Mouse (Mus musculus) layer of hippocampus, adult 6 months (tissue): Measurements from ENCODE around the gene Vipas39. TPM values are rescaled to one million over a fixed set of nuclear protein-coding genes. Genes with fewer than 3 reads are reported as not detected.

ENCODE experiments used
- long read RNA-seq, 2 experiments: library from polyadenylated mRNA; unstranded; transcript quantifications; one replicate each; pipeline ENCODE4 v2.0.0; 2019 to 2020
- microRNA-seq: library from miRNA; unstranded; fragments of <30 nt; microRNA quantifications from one replicate; pipeline ENCODE4 v1.2.0, GENCODE M21; 2020
- polyA plus RNA-seq: library from polyadenylated mRNA; unstranded; fragments of <200 nt; fragmentation: Nextera tagmentation; gene quantifications from 2 replicates; pipeline ENCODE4 v1.2.3, GENCODE M21; 2021

Vipas39 gene
- polyA plus RNA-seq = 26.2 and 29.3 TPM in 2 replicates
- long read RNA-seq, experiment 1, transcript Vipas39-202 (20 exons, 2,524 nt) = major isoform, 46 of 71 reads
- long read RNA-seq, experiment 1, partial matches to known transcripts = 15 of 71 reads
- long read RNA-seq, experiment 1, other reads (novel, unspliced or antisense) = 5 of 71 reads
- long read RNA-seq, experiment 2, transcript Vipas39-202 (20 exons, 2,524 nt) = major isoform, 166 of 215 reads
- long read RNA-seq, experiment 2, partial matches to known transcripts = 12 of 215 reads
- long read RNA-seq, experiment 2, other reads (novel, unspliced or antisense) = 33 of 215 reads

GRCm38 (mm10) chr12:87266108-87266826 is at the start of gene Vipas39, which contains the start of gene Ahsa1:
Gene Vipas39 (minus strand): TSS chr12:87266256.
Gene Ahsa1 (plus strand): TSS chr12:87266479.

GRCm38 (mm10) chr12:87299657-87300440 is 33.8 kb upstream of the Vipas39 start, which contains the start of gene Ism2:
Gene Ism2 (minus strand): TSS chr12:87299705.

GRCm38 (mm10) chr12:87238632-87239031 is 27.4 kb downstream of the Vipas39 start, which contains the start of gene Noxred1:
Gene Noxred1 (minus strand): TSS chr12:87238732.

GRCm38 (mm10) chr12:87199973-87200586 is 66.0 kb downstream of the Vipas39 start, which contains the start of gene Tmed8:
Gene Tmed8 (minus strand): TSS chr12:87200454.

GRCm38 (mm10) chr12:87199206-87199972 is 66.7 kb downstream of the Vipas39 start, which contains the start of gene Samd15:
Gene Samd15 (plus strand): TSS chr12:87199723.

Small RNAs within 50 kb of the gene (microRNA-seq; reads per million reads assigned to microRNA genes)
- not detected for gene Gm47293

Other genes with a start within 250 kb of the Vipas39 start
- 12.6 and 13.4 TPM in 2 replicates for gene Tmem63c, start 244.9 kb downstream of the Vipas39 start, polyA plus RNA-seq
- 16.0 and 16.6 TPM in 2 replicates for gene Ngb, start 163.7 kb downstream of the Vipas39 start, polyA plus RNA-seq
- 36.9 and 38.4 TPM in 2 replicates for gene Gstz1, start 119.1 kb downstream of the Vipas39 start, polyA plus RNA-seq
- 6.5 and 7.1 TPM in 2 replicates for gene Pomt2, start 118.3 kb downstream of the Vipas39 start, polyA plus RNA-seq
- 2.0 and 2.9 TPM in 2 replicates for gene Samd15, start 66.5 kb downstream of the Vipas39 start, polyA plus RNA-seq
- gene Tmed8, start 65.8 kb downstream of the Vipas39 start, polyA plus RNA-seq = 5.1 and 5.6 TPM in 2 replicates
- 0.18 and 0.21 TPM in 2 replicates for gene Noxred1, start 27.5 kb downstream of the Vipas39 start, polyA plus RNA-seq
- gene Ahsa1, start 223 bp upstream of the Vipas39 start, polyA plus RNA-seq = 131 and 142 TPM in 2 replicates
- gene Ism2, start 33.4 kb upstream of the Vipas39 start, polyA plus RNA-seq = 0.18 and 0.25 TPM in 2 replicates
- 23.9 and 26.2 TPM in 2 replicates for gene Sptlc2, start 122.1 kb upstream of the Vipas39 start, polyA plus RNA-seq
- gene Slirp, start 177.6 kb upstream of the Vipas39 start, polyA plus RNA-seq = 356 and 416 TPM in 2 replicates
- gene Alkbh1, start 177.8 kb upstream of the Vipas39 start, polyA plus RNA-seq = 8.1 and 8.2 TPM in 2 replicates
- 47.9 and 57.2 TPM in 2 replicates for gene Snw1, start 206.0 kb upstream of the Vipas39 start, polyA plus RNA-seq
- not detected in 2 replicates for gene Gm5788, start 228.5 kb upstream of the Vipas39 start, polyA plus RNA-seq
- not detected in 2 replicates for gene Gm8300, start 248.1 kb upstream of the Vipas39 start, polyA plus RNA-seq